Mouse (Mus musculus): ENCODE data around the gene Chrne. TPM values are rescaled to one million over a fixed set of nuclear protein-coding genes. Genes with fewer than 3 reads are reported as not detected.

Gene Chrne
- 1 to 10 TPM in 1 of 2 experiments, under 1 TPM in 1; 0.88 to 1.7 TPM for polyA plus RNA-seq (2017; shearing (Covaris generic))

DNA sequence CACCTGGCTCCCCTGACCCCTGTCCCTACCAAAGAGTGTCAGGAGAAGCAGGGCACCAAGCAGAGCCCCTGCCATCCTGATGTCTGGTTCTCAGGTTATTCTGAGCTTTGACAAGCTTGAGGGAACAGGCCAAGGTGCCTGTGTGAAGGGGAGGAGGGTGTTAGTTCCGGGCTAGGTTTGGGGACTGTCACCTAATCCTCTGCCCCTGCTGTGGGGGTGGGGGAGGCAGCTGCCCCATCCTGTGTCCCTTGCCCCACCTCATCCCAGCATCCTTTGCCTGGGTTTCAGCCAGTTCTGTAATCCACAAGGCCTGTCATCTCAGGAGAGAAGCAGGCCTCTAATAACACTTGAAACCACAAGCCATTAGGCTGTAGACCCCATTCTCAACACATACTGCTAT is at the start of gene Chrne:
TSS of gene Chrne (minus strand) at position 116 of the 400 bp plus-strand sequence.

DNA sequence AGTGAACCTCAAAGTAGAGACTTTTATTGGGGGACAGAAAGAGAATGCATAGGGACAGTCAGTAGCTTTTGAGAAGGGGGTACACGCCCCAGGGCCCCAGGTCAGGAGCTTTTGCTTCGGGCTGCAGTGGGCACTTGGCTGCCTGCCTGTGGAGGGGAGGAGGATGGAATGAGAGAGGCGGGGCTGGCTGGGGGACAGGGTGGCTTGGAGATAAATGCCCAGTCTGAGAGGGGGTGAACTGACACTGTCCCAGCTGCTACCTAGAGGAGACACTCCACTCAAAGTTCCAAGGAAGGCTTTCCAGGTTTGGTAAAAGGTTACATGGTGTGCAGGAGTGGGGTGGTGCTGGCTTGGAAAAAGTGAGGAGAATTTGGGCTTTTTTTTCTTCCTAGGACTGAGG is 37.9 kb upstream of the Chrne start, which contains the start of gene Eno3:
TSS of gene Eno3 (plus strand) at position 239 of the 400 bp plus-strand sequence.

DNA sequence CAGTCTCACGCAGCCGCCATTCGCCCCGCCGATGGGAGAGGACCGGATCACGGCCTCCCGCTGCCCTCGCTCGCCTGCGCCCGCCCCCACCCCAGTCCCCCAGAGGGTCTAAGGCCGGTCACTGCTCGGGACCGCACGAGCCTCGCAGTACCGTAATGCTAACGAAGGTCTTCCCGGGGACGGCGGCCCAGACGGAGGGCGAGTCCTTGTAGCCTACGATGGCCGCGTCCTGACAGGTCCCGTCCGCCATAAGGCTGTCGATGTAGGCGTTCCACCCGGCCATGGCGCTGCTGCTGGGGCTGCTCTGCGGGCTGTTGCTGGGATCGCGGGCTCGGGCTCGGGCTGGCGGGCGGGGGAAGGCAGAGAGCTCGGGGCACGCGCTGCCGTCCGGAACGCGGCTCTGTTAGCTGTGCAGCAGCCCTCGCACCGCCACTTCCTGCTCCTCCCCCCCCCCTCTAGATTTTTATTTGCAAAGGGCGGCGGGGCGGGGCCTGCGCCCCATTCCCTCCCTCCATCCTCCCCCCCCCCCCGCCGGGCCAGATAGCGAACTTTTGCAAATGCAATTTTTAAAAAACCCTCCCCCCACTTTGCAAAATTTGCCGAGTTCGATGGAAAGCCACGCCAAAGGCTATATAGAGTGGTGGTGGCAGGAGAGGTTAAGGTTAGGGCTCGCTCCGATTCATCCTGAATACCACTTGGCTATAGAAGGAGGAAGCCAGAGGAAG is 35.3 kb upstream of the Chrne start, which contains the start of gene Pfn1:
TSS of gene Pfn1 (minus strand) at position 447 of the 725 bp plus-strand sequence.

DNA sequence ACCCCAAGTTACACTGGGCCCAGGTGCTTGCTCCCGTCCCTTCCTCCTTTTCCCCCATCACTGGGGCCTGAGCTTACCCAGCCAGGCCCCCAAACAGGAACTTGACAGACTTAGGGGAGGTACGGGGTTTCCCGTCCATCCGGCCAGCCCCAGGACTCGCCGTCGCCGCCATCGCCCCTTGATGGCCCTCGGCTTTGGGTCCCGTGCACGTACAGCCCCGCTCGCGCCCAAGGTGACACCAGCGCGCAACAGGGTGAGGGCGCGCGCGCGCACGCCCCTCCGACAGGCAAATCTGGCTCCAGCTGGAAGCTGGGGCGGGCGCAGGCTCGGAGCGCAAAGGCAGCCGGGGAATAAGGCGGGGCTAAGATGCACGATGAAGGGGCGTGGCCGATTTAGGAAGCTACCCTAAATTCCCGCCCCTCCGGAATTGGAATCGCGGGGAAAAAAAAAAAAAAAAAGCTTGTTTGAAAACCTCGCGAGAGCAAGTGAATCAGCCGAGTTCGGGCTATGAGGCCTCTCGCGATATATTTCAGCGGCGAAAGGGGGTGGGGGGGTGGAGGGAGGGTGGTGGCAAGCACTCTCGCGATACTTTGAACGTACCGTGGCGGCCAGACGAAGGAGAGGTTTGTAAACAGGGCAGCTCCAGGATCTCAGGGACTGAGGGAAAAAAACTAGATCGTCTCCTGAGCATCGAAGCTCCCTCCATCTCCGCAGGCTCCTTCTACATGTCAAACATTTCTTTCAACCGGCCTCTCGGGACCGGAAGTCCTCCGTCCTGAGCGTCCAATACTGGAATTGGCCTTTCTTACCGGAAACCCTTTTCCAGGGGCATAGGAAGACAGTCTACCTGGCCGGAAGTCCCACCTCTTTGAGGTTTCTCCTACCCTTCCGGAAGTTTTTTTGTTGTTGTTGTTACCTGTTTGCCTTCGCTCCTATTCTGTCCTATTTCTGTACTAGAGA is 28.0 kb upstream of the Chrne start, which contains the start of the genes Rnf167 and Slc25a11:
TSS of gene Rnf167 (plus strand) at position 545 of the 960 bp plus-strand sequence.
TSS of gene Slc25a11 (minus strand) at position 789 of the 960 bp plus-strand sequence.

DNA sequence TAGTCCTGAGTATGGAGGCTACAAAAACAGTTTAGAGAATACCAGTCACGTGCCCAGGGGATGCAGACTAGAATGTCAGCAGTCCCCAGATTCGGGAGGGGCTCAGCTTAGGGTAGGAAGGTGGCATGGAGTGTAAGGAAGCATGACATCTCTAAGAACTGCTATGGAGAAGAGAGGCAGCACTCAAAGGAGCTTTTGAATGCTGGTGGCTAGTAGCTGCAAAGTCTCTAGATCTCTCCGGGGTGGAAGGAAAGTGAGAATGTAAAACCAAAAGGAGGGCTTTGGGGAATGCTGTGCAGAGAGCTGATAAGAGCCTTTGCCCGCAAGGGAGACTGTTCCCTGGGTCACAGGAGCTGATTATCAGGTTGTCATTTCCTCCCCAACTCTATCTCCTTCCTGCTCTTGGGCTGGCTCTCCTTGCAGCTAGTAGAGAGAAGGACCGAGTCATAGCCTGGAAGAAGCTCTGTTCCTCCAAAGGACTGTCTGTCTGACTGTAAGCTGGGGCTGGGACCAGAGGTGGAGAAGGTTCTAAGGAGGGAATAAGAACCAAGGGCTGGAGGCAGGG is 19.8 kb upstream of the Chrne start, which contains the start of gene Gp1ba:
TSS of gene Gp1ba (plus strand) at position 409 of the 565 bp plus-strand sequence.

DNA sequence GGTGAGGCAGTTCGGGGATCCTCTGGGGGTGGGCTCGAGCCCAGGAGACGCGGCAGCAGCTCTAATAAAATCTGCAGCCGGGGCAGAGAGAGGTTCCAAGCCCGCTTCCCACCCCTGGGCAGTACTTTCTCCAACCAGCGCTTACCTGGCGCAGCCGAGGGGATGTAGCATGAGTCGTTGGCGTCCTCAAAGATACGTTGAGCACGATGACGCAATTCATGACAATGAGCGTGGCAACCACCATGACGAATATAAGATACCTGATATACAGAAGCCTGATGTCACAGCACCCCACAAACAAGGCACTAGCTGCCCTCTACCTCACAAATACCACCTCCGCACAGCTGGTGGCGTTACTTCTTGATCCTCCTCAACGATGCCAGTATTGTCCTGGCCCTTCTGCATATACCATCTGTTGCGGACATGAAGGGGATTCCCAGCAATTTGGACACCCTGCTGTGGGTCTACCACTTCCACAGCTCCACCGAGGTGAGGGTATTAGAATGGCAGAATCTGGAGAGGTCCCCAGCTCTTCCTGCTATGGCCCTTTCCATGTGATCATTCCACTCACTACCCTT is 3.4 kb downstream of the Chrne start, which contains the start of gene 4930544D05Rik:
TSS of gene 4930544D05Rik (plus strand) at position 333 of the 578 bp plus-strand sequence.

Other genes with a start within 250 kb of the Chrne start
- gene Pelp1, start 209.2 kb downstream of the Chrne start, polyA plus RNA-seq (2017; shearing (Covaris generic)) = 10 to 100 TPM in 1 of 2 experiments, 1 to 10 TPM in 1; 8.7 to 12.7 TPM
- gene Arrb2, start 186.6 kb downstream of the Chrne start, polyA plus RNA-seq (2017; shearing (Covaris generic)) = 100 to 1,000 TPM; 315 to 338 TPM
- gene Med11, start 167.3 kb downstream of the Chrne start, polyA plus RNA-seq (2017; shearing (Covaris generic)) = 10 to 100 TPM; 74.9 to 86.6 TPM
- gene Zmynd15, start 159.8 kb downstream of the Chrne start, polyA plus RNA-seq (2017; shearing (Covaris generic)) = not detected
- 1 to 10 TPM in 1 of 2 experiments, under 1 TPM in 1; 0.62 to 3.5 TPM for gene Cxcl16, start 159.2 kb downstream of the Chrne start, polyA plus RNA-seq (2017; shearing (Covaris generic))
- 1 to 10 TPM; 1.9 to 3.4 TPM for gene Tm4sf5, start 114.0 kb downstream of the Chrne start, polyA plus RNA-seq (2017; shearing (Covaris generic))
- gene Vmo1, start 104.6 kb downstream of the Chrne start, polyA plus RNA-seq (2017; shearing (Covaris generic)) = not detected
- under 1 TPM in 1 of 2 experiments, not detected in 1; 0.52 TPM for gene Gltpd2, start 100.0 kb downstream of the Chrne start, polyA plus RNA-seq (2017; shearing (Covaris generic))
- gene Psmb6, start 93.8 kb downstream of the Chrne start, polyA plus RNA-seq (2017; shearing (Covaris generic)) = 100 to 1,000 TPM; 304 to 369 TPM
- gene Gm40193, start 86.3 kb downstream of the Chrne start, polyA plus RNA-seq (2017; shearing (Covaris generic)) = not detected
- gene Pld2, start 79.2 kb downstream of the Chrne start, polyA plus RNA-seq (2017; shearing (Covaris generic)) = 1 to 10 TPM; 2.3 to 3.0 TPM
- gene Mink1, start 56.3 kb downstream of the Chrne start, polyA plus RNA-seq (2017; shearing (Covaris generic)) = 10 to 100 TPM; 14.6 to 17.0 TPM
- under 1 TPM in 1 of 2 experiments, not detected in 1; 0.26 TPM for gene 4930544D05Rik, start 3.4 kb downstream of the Chrne start, polyA plus RNA-seq (2017; shearing (Covaris generic))
- gene Gp1ba, start 19.9 kb upstream of the Chrne start, polyA plus RNA-seq (2017; shearing (Covaris generic)) = under 1 TPM in 1 of 2 experiments, not detected in 1; 0.90 TPM
- 100 to 1,000 TPM; 284 to 341 TPM for gene Rnf167, start 28.0 kb upstream of the Chrne start, polyA plus RNA-seq (2017; shearing (Covaris generic))
- gene Slc25a11, start 28.3 kb upstream of the Chrne start, polyA plus RNA-seq (2017; shearing (Covaris generic)) = 100 to 1,000 TPM; 159 to 161 TPM
- gene Pfn1, start 35.4 kb upstream of the Chrne start, polyA plus RNA-seq (2017; shearing (Covaris generic)) = 1,000 to 10,000 TPM; 4,890 to 5,701 TPM
- gene Eno3, start 38.0 kb upstream of the Chrne start, polyA plus RNA-seq (2017; shearing (Covaris generic)) = 10 to 100 TPM; 16.2 to 18.7 TPM
- 10 to 100 TPM; 76.6 to 85.5 TPM for gene Spag7, start 50.2 kb upstream of the Chrne start, polyA plus RNA-seq (2017; shearing (Covaris generic))
- 10 to 100 TPM; 29.8 to 41.1 TPM for gene Camta2, start 68.9 kb upstream of the Chrne start, polyA plus RNA-seq (2017; shearing (Covaris generic))
- gene Inca1, start 80.9 kb upstream of the Chrne start, polyA plus RNA-seq (2017; shearing (Covaris generic)) = under 1 TPM in 1 of 2 experiments, not detected in 1; 0.27 TPM
- 1 to 10 TPM; 2.6 to 3.9 TPM for gene Kif1c, start 81.3 kb upstream of the Chrne start, polyA plus RNA-seq (2017; shearing (Covaris generic))
- 1 to 10 TPM; 7.3 to 7.5 TPM for gene Zfp3, start 145.0 kb upstream of the Chrne start, polyA plus RNA-seq (2017; shearing (Covaris generic))
- under 1 TPM; 0.35 to 0.64 TPM for gene Scimp, start 193.4 kb upstream of the Chrne start, polyA plus RNA-seq (2017; shearing (Covaris generic))
- 10 to 100 TPM; 35.0 to 39.0 TPM for gene Rabep1, start 225.6 kb upstream of the Chrne start, polyA plus RNA-seq (2017; shearing (Covaris generic))

Measured in activated CD4-positive, CD25-positive, alpha-beta regulatory T cell (primary cell).